Mouse (Mus musculus) liver, embryonic 14.5 days (tissue): ENCODE measurements around the gene Tmc1. TPM values are rescaled to one million over a fixed set of nuclear protein-coding genes. Genes with fewer than 3 reads are reported as not detected.

Experiments
- ATAC-seq: fragments of 200-750 bp; cut with Nextera tagmentation; 2 replicates; pipeline ENCODE4 v1.8.0; 2017; ENCODE audit warnings: moderate number of reproducible peaks, mild to moderate bottlenecking, moderate library complexity; ENCODE audit not compliant: insufficient read depth
- DNase-seq, 3 experiments: peaks; one replicate each; pipeline ENCODE4 v3.0.0-alpha.2; 2012 to 2013; ENCODE audit warnings: low read depth in 3 of 3, low spot score in 3 of 3
- H3K27ac ChIP-seq: fragments of 300-500 bp; sonication (generic); 2 replicates; pipeline ENCODE4 v1.5.1; 2014; ENCODE audit warnings: moderate library complexity, mild to moderate bottlenecking, control low read depth, inconsistent platforms
- H3K27me3 ChIP-seq: fragments of 300-500 bp; sonication (generic); 2 replicates; pipeline ENCODE4 v1.6.1; 2014; ENCODE audit warnings: mild to moderate bottlenecking, low read length, moderate library complexity; ENCODE audit not compliant: control insufficient read depth, insufficient read depth
- H3K36me3 ChIP-seq: fragments of 300-500 bp; sonication (generic); replicated peaks from 2 replicates; pipeline ENCODE4 v1.6.1; 2014; ENCODE audit warnings: low read depth; ENCODE audit not compliant: control insufficient read depth, insufficient read depth
- H3K4me1 ChIP-seq, 2 experiments: fragments of 200-500 bp in 1 of 2; fragments of 300-500 bp in 1 of 2; sonication (generic) in 1 of 2; replicated peaks; 2 replicates each; pipeline ENCODE4 v1.6.1; 2012 to 2014; ENCODE audit warnings: antibody characterized with exemption in 1 of 2, inconsistent platforms in 1 of 2, low read length in 1 of 2; ENCODE audit not compliant: control insufficient read depth in 2 of 2, insufficient read depth in 2 of 2
- H3K4me2 ChIP-seq: fragments of 300-500 bp; sonication (generic); 2 replicates; pipeline ENCODE4 v1.6.1; 2014; ENCODE audit warnings: low read depth, mild to moderate bottlenecking, control low read depth, moderate library complexity
- H3K4me3 ChIP-seq, 2 experiments: fragments of 200-500 bp in 1 of 2; fragments of 300-500 bp in 1 of 2; sonication (generic) in 1 of 2; 2 replicates each; pipeline ENCODE4 v1.5.1; 2012 to 2014; ENCODE audit warnings: low read depth in 2 of 2, low read length in 2 of 2, mild to moderate bottlenecking in 2 of 2, control low read depth in 1 of 2, inconsistent platforms in 1 of 2, moderate library complexity in 1 of 2; ENCODE audit not compliant: insufficient read depth in 1 of 2
- H3K9ac ChIP-seq: fragments of 300-500 bp; sonication (generic); replicated peaks from 2 replicates; pipeline ENCODE4 v1.6.1; 2014; ENCODE audit warnings: mild to moderate bottlenecking, control low read depth, moderate library complexity
- H3K9me3 ChIP-seq: fragments of 300-500 bp; sonication (generic); 2 replicates; pipeline ENCODE4 v1.6.1; 2016; ENCODE audit warnings: low read length, mixed read lengths; ENCODE audit not compliant: control insufficient read depth
- CTCF ChIP-seq: IDR thresholded peaks from 2 replicates; pipeline ENCODE4 v1.5.1; 2016; ENCODE audit warnings: antibody characterized with exemption, low read depth, control low read depth
- EP300 ChIP-seq: IDR thresholded peaks from 2 replicates; pipeline ENCODE4 v1.6.1; 2016; ENCODE audit warnings: antibody characterized with exemption, low read depth
- WGBS: fragments of 180-500 bp; shearing (Covaris S2); extraction: QIAGEN DNeasy Blood & Tissue Kit; methylation state at CpG from one replicate; pipeline ENCODE4 v1.1.7; 2014; ENCODE audit not compliant: insufficient replicate concordance; 5-methylcytosine and 5-hydroxymethylcytosine counted together
- polyA plus RNA-seq, 2 experiments: library from polyadenylated mRNA; depleted of rRNA in 1 of 2; stranded (reverse) in 1 of 2; unstranded in 1 of 2; fragments of >200 nt; fragmentation: Nextera tagmentation in 1 of 2; extraction: Ambion mirVana in 1 of 2; gene quantifications; 2 replicates each; pipeline versions ENCODE4 v1.2.1 to v1.2.3; 2012 to 2014

Gene Tmc1
- 0.04 and 0.10 TPM in 2 replicates for polyA plus RNA-seq (2012; rRNA removed)
- polyA plus RNA-seq (2014; fragmentation: Nextera tagmentation; extraction: Ambion mirVana) = 0.08 TPM in 1 of 2 replicates, not detected in the other

DNA sequence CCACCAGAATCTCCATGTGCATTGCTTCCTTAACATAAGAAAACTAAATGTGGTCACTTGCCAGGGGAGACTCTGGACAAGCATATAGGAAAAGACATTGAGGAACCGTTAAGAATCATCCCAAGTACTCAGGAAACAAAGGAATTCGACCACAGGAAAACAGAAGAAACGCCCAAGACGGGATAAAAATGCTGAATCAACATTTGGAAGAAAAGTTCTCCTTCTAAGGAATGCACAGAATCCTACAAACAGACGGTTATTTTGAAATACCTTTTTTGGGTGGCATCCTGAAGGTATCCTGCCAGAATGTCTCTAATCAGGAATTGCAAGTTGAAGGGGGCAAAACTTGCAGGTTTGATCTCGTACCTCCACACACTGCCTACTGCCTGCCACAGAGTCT is at the start of gene Tmc1:
Tmc1 (minus strand) TSS at position 329 of the 400 bp plus-strand sequence.
- Histone ChIP-seq H3K4me2 (no peak within 1 kb of the TSS), H3K36me3 (no peaks in the 10 kb centered on the region), H3K9me3 (no peaks in the 10 kb centered on the region), H3K9ac (no peak within 1 kb of the TSS), H3K4me3 (no peak within 1 kb of the TSS), H3K27me3 (no peaks in the 10 kb centered on the region), H3K27ac (no peak within 1 kb of the TSS), H3K4me1 (no peaks in the 10 kb centered on the region)
- DNase-seq (no peak), ATAC-seq (no peak)
- TF ChIP-seq EP300 (no peak), CTCF (no peak)
- WGBS = 50% methylated on average over 6 of the region's 6 CpGs

DNA sequence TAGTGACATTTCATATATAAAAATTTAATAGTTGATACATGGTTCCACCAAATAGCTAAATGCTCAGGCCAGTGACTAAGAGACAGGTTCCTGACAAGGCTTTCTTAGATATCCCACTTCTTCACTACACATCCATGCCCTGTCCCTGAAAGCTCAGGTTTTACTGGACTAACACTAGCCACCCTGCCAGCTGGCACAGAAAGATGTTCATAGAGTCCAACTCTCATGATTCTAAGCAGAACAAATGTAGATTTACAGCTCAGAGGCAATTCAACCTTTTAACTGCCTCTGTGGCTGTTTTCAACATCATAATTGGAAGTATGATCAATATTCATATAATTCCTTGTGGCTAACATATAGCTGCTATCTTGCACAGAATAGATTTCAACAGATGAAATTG is 47.5 kb upstream of the Tmc1 start:
- ATAC-seq (no peak), DNase-seq (no peak)
- no peaks in the 10 kb centered on the region for H3K27me3 ChIP-seq
- H3K9ac ChIP-seq = no peak overlapping the region
- TF ChIP-seq CTCF (no peak), EP300 (no peak)
- H3K36me3 ChIP-seq = no peaks in the 10 kb centered on the region
- no peaks in the 10 kb centered on the region for H3K9me3 ChIP-seq
- H3K27ac ChIP-seq = no peak overlapping the region
- no peak overlapping the region for H3K4me2 ChIP-seq
- H3K4me1 ChIP-seq = no peaks in the 10 kb centered on the region
- H3K4me3 ChIP-seq = no peak overlapping the region

DNA sequence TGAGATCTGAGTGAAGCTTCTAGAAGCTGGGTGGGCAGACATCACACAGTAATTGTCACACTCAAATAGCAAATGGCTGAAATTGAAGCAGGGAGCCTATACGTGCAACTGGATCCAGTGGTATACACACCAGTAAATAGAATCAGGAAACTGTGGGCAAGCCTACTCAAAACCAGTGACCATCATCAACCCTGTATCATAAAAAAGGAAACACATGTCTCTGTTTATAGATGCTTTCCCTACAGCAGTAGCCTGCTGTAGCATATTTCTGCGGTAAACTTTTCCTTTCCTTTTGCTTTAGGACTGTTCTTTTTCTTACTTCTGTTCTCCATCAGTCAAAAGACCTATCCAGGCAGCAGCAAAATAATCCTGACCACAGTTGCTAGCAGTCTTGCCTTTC is 25.2 kb upstream of the Tmc1 start:
- Histone ChIP-seq H3K4me1 (no peaks in the 10 kb centered on the region), H3K9ac (no peak overlapping the region), H3K27me3 (no peaks in the 10 kb centered on the region), H3K4me2 (no peak overlapping the region), H3K36me3 (no peaks in the 10 kb centered on the region), H3K4me3 (no peak overlapping the region), H3K27ac (no peak overlapping the region), H3K9me3 (no peaks in the 10 kb centered on the region)
- WGBS = 42% methylated on average over 2 of the region's 2 CpGs
- no peak for ATAC-seq
- no peak for TF ChIP-seq CTCF
- TF ChIP-seq EP300 = no peak
- DNase-seq = no peak

DNA sequence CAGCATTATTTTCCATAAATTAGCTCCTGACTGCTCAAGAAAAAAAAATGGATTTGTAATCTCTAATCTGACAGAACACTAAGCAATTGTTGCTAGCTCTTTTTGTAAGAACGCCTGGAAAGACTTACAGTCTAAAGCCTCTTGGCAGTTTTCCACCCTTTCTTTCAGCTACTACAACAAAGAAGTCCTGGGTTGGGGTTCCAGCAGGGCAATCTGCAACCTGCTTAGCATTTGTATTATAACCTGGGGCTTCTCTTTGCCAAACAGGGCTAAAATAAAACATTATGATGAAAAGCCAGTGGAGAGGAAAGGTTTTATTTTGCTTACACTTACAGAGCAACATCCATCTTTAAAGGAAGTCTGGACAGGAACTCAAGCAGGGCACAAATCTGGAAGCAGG is 24.1 kb upstream of the Tmc1 start:
- H3K27ac ChIP-seq = no peak overlapping the region
- DNase-seq = no peak
- no peak for TF ChIP-seq CTCF
- TF ChIP-seq EP300 = no peak
- no peak overlapping the region for H3K4me3 ChIP-seq
- no peak overlapping the region for H3K4me2 ChIP-seq
- no peak for ATAC-seq
- no peak overlapping the region for H3K9ac ChIP-seq
- no peaks in the 10 kb centered on the region for H3K4me1 ChIP-seq
- WGBS = 33% methylated on average over 1 of the region's 1 CpGs
- no peaks in the 10 kb centered on the region for H3K36me3 ChIP-seq
- no peaks in the 10 kb centered on the region for H3K27me3 ChIP-seq
- H3K9me3 ChIP-seq = no peaks in the 10 kb centered on the region

DNA sequence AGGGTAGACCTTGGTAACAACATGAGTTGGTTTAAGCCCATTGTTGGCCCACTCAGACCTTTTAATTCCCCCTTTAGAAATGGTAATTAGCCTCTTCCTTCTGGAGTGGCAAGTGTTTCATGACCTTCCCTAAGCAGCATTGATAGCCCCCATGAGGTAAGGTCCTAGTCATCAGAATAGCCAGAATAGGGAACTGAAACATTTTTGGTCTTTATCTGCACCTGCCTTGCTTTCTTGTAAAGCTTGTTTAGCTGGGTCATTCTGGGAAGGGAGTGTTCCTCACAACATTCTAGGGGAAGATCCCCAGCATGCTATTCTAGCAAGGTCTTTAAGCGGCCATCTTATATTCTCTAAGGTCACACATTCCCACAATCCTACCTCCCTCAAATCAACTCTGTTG is 17.9 kb upstream of the Tmc1 start:
- DNase-seq (no peak), ATAC-seq (no peak)
- H3K27ac ChIP-seq = no peak overlapping the region
- no peak overlapping the region for H3K4me3 ChIP-seq
- 43% methylated on average over 1 of the region's 1 CpGs for WGBS
- H3K27me3 ChIP-seq = no peaks in the 10 kb centered on the region
- H3K9me3 ChIP-seq = no peaks in the 10 kb centered on the region
- no peak overlapping the region for H3K9ac ChIP-seq
- TF ChIP-seq CTCF = no peak
- TF ChIP-seq EP300 = no peak
- no peak overlapping the region for H3K4me2 ChIP-seq
- no peaks in the 10 kb centered on the region for H3K36me3 ChIP-seq
- H3K4me1 ChIP-seq = no peaks in the 10 kb centered on the region

DNA sequence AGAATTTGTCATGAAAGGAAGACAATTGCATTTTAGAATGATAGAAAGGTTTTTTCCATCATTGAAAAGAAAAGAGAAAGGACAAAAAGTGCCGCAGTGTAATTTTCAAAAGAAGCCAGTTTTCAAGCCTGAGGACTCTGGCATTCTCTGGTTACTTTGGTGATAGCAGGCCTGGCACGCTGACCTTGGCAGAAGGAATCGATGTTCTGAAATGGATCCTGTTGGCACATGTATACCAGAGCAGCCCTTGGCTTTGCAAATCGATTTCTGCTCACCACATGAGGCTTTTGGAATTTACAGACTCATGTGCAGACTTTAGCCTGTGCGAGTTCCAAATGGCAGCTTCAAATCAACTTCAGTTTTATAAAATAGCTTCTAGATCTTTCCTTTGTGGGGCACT is 813 bp upstream of the Tmc1 start:
- Histone ChIP-seq H3K27ac (no peak overlapping the region), H3K4me3 (no peak overlapping the region), H3K36me3 (no peaks in the 10 kb centered on the region), H3K9ac (no peak overlapping the region), H3K27me3 (no peaks in the 10 kb centered on the region), H3K9me3 (no peaks in the 10 kb centered on the region), H3K4me2 (no peak overlapping the region), H3K4me1 (no peaks in the 10 kb centered on the region)
- TF ChIP-seq EP300 (no peak), CTCF (no peak)
- 59% methylated on average over 5 of the region's 5 CpGs for WGBS
- no peak for DNase-seq
- no peak for ATAC-seq
